Comparison of ENCODE assay signal across 22 mouse cellular contexts in the genomic region with DNA sequence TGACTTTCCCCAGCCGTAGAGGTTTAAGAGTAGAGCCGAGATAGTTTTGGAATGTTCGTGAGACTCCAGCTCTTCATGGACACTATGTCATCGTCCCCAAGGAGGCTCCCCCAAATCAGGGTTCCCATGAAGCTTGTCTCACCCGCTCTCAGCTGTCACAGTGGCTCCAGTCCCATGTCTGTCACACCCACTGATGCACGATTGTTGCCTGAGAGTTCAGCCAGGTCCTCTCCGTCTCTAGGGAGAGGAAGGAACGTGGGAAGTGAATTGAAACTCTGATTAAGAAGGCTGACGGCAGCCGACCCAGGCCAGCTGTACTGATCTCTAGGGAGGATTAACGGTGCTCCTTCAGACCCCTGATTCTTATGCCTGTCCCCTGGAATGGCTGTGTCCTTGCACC. TPM values are rescaled to one million over a fixed set of nuclear protein-coding genes. Genes with fewer than 3 reads are reported as not detected.
A peak's percentile ranks its signal among the peaks of the same experiment; 100 is the strongest.
DNase-seq lines count a peak whose midpoint lies in the region; ATAC-seq and TF ChIP-seq lines count a peak whose summit lies in the region.
"Had no signal": no experiment of that assay in that cellular context is flagged by ENCODE, and none has a peak within 500 bp of the region (broad histone marks: within the 10 kb centered on the region; RNA-seq: fewer than 3 reads in every experiment).

No protein-coding gene starts in this region.

- H3K79me2 ChIP-seq in heart, adult 2 months (replicated peaks; ENCODE audit: control insufficient read depth, insufficient read depth, low read length): no peaks in the 10 kb centered on the region

- H3K4me1 ChIP-seq in heart, adult 2 months (ENCODE audit: control insufficient read depth, insufficient read depth, low read length): peaks cover 34% of the 10 kb centered on the region
- peaks cover 80% of the 10 kb centered on the region for H3K4me1 ChIP-seq in heart, embryonic 15.5 days (replicated peaks)

- no peak for TF ChIP-seq POLR2A in heart, adult 2 months (IDR thresholded peaks at IDR 0.05; ENCODE audit: insufficient read depth, low read depth, low read length)

- no peak overlapping the region for H3K4me2 ChIP-seq in heart, embryonic 15.5 days
- H3K4me2 ChIP-seq: forebrain, embryonic 13.5 days; limb, embryonic 15.5 days; lung, embryonic 14.5 days; neural tube, embryonic 15.5 days had no signal

- H3K4me3 ChIP-seq in heart, adult 2 months: no peak overlapping the region
- no peak overlapping the region for H3K4me3 ChIP-seq in heart, embryonic 15.5 days
- H3K4me3 ChIP-seq: forebrain, embryonic 13.5 days; left cerebral cortex, adult 2 months; limb, embryonic 15.5 days; neural tube, embryonic 15.5 days had no signal

- peak overlapping the region; percentile 26 for H3K27ac ChIP-seq in heart, adult 2 months
- H3K27ac ChIP-seq in heart, embryonic 15.5 days: peak overlapping the region; percentile 50
- H3K27ac ChIP-seq: forebrain, embryonic 13.5 days; left cerebral cortex, adult 2 months; limb, embryonic 15.5 days; liver, embryonic 14.5 days; neural tube, embryonic 15.5 days had no signal

- TF ChIP-seq EP300 in heart, adult 2 months (IDR thresholded peaks at IDR 0.05; ENCODE audit: insufficient read depth, low read depth, low read length): peak; percentile 71; the same call in 1 of the 2 replicates

- 32% methylated on average over 11 of the region's 11 CpGs for WGBS in heart, adult 2 months
- 31% methylated on average over 11 of the region's 11 CpGs for WGBS in heart, embryonic 15.5 days

- no peak for TF ChIP-seq CTCF in heart, adult 2 months (IDR thresholded peaks at IDR 0.05)

- ATAC-seq in heart, embryonic 15.5 days (replicated peaks; ENCODE audit: insufficient number of reproducible peaks, insufficient read depth, low FRiP score, low read depth): no peak
- ATAC-seq: activated CD4-positive, CD25-positive, alpha-beta regulatory T cell, adult 4 months; forebrain, embryonic 13.5 days; intestine, postnatal 0 days had no signal

- intact Hi-C loops in heart, adult 2 months (cut with DNase I): no loop called here
- intact Hi-C loops in heart, postnatal 36 days (cut with DNase I): no loop called here

- no peak overlapping the region for H3K9ac ChIP-seq in heart, adult 2 months (ENCODE audit: low read depth, low read length)
- no peak overlapping the region; the same call in 1 of the 2 replicates for H3K9ac ChIP-seq in heart, embryonic 15.5 days
- H3K9ac ChIP-seq: forebrain, embryonic 13.5 days; limb, embryonic 15.5 days; liver, embryonic 14.5 days; lung, embryonic 14.5 days; neural tube, embryonic 15.5 days had no signal

- no peaks in the 10 kb centered on the region for H3K9me3 ChIP-seq in heart, embryonic 15.5 days (replicated peaks)
- H3K9me3 ChIP-seq: forebrain, embryonic 13.5 days; limb, embryonic 15.5 days; neural tube, embryonic 15.5 days had no signal

- peak; percentile 66 for DNase-seq in gastrocnemius, postnatal 25 days
- DNase-seq in heart, adult 2 months: peak; percentile 68 to 81
- DNase-seq in heart, postnatal 36 days: peak; percentile 63
- no peak for DNase-seq in adrenal gland, postnatal 4 days (ENCODE audit: low spot score in 2 of 2)
- no peak for DNase-seq in kidney, adult 11 months
- no peak for DNase-seq in left cerebral cortex, adult 9 months (ENCODE audit: low spot score in 2 of 2)
- DNase-seq: adrenal gland, adult 8-10 months; cerebellum, adult 2 months; kidney, postnatal 10 days; left cerebral cortex, postnatal 4 days; lung, embryonic 14.5 days; lung, postnatal 4 days; thymus, adult 2 months; thymus, postnatal 4 days had no signal

- no peaks in the 10 kb centered on the region for H3K27me3 ChIP-seq in heart, adult 2 months (ENCODE audit: control insufficient read depth, insufficient read depth, low read length)
- H3K27me3 ChIP-seq in heart, embryonic 15.5 days: no peaks in the 10 kb centered on the region
- H3K27me3 ChIP-seq: forebrain, embryonic 13.5 days; limb, embryonic 15.5 days; neural tube, embryonic 15.5 days had no signal

- H3K36me3 ChIP-seq in heart, adult 2 months (ENCODE audit: control insufficient read depth, insufficient read depth, low read length): no peaks in the 10 kb centered on the region
- H3K36me3 ChIP-seq in heart, embryonic 15.5 days: no peaks in the 10 kb centered on the region
- H3K36me3 ChIP-seq: limb, embryonic 15.5 days; neural tube, embryonic 15.5 days had no signal

RNA-seq across cellular contexts. Expression of a gene that starts 57.8 kb away (rescaled TPM):
- 1 to 10 TPM; 2.1 to 2.2 TPM for total RNA-seq in gastrocnemius, postnatal 25 days (2021)
- 1 to 10 TPM; 4.1 to 4.9 TPM for total RNA-seq in heart, adult 2 months (2021)
- 4.3 and 4.5 TPM in 2 replicates for polyA plus RNA-seq in heart, adult 2 months (2012; rRNA removed)
- polyA plus RNA-seq in heart, embryonic 15.5 days (2015; fragmentation: Nextera tagmentation; extraction: Ambion mirVana): 31.5 and 47.7 TPM in 2 replicates
- total RNA-seq in heart, postnatal 36 days (2021): 1 to 10 TPM; 5.4 to 8.0 TPM
- total RNA-seq in adrenal gland, postnatal 4 days (2021): 10 to 100 TPM; 18.0 to 19.6 TPM
- polyA plus RNA-seq: activated CD4-positive, CD25-positive, alpha-beta regulatory T cell, adult 4 months had no signal

Comparison
In these comparisons a context has a peak if more than half of its experiments do, and no peak if none do; other contexts are left out.
1. DNase-seq: peak in gastrocnemius, postnatal 25 days (single experiment), heart, adult 2 months (2 of 2) and heart, postnatal 36 days (2 of 2); none in adrenal gland, postnatal 4 days (0 of 2), kidney, adult 11 months (single experiment) and left cerebral cortex, adult 9 months (0 of 2).